Mouse (Mus musculus): ENCODE measurements around the gene Il11ra2.
"Not testable (repeated sequence)": the region's sequence is repeated elsewhere in the genome, so short reads cannot be mapped to it uniquely, and the experiment has no call there.

DNA sequence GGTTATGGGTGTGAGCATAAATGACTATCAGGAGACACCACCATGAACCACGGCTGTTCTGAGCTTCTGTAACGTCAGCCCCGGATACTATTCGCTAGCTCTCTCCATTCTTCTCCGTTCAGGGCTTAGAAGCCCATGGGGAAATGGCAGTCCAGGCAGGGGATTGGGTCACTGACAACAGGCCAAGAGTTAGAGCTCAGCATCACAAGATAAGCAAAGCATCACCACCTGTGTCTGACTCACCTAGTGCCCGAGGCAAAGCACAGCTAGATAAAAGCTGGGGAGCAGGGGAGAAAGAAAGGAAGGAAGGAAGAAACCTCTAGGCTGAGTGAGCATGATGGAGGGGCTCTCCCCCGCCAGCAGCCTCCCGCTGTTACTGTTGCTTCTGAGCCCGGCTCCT lies 6.7 kb downstream of the Il11ra2 start, which contains the start of gene Ccl27b:
- TF ChIP-seq CTCF, POLR2A (IDR thresholded peaks at IDR 0.05; ENCODE audit: insufficient read depth, low read depth, low read length): not testable (repeated sequence)

Data from olfactory bulb, adult 2 months (tissue).